Mouse (Mus musculus) spleen, adult 2 months (tissue): ENCODE measurements at regions not wholly inside any gene's neighbourhood (a gene's known extent, or its start where the extent isn't known, plus 50 kb on each side); places are given as distances from the start of the nearest gene placed in this dataset.
"Not testable (repeated sequence)": the region's sequence is repeated elsewhere in the genome, so short reads cannot be mapped to it uniquely, and the experiment has no call there.

ENCODE experiments used
- DNase-seq, 2 experiments: peaks; one replicate each; pipeline versions ENCODE4 v3.0.0 to v3.0.0-alpha.2; 2012 to 2021; ENCODE audit warnings: low spot score in 2 of 2, low read depth in 1 of 2
- H3K27ac ChIP-seq: fragments of 200-500 bp; 2 replicates; pipeline ENCODE4 v1.5.1; 2012; ENCODE audit warnings: low read length, inconsistent platforms; ENCODE audit not compliant: insufficient read depth
- H3K27me3 ChIP-seq: fragments of 200-500 bp; 2 replicates; pipeline ENCODE4 v1.6.1; 2012; ENCODE audit warnings: mild to moderate bottlenecking, moderate library complexity, low read length, inconsistent platforms; ENCODE audit not compliant: control insufficient read depth, insufficient read depth
- H3K36me3 ChIP-seq: fragments of 200-500 bp; 2 replicates; pipeline ENCODE4 v1.6.1; 2012; ENCODE audit warnings: mild to moderate bottlenecking, low read length, inconsistent platforms; ENCODE audit not compliant: control insufficient read depth, insufficient read depth
- H3K4me1 ChIP-seq: fragments of 200-500 bp; 2 replicates; pipeline ENCODE4 v1.6.1; 2011; ENCODE audit warnings: inconsistent platforms; ENCODE audit not compliant: control insufficient read depth, insufficient read depth, insufficient read length
- H3K4me3 ChIP-seq: fragments of 200-500 bp; 2 replicates; pipeline ENCODE4 v1.5.1; 2011; ENCODE audit warnings: mild to moderate bottlenecking, inconsistent platforms; ENCODE audit not compliant: insufficient read depth, insufficient read length; ENCODE audit errors: extremely low read depth
- CTCF ChIP-seq: fragments of 200-500 bp; IDR thresholded peaks from 2 replicates; pipeline ENCODE4 v1.5.1; 2011; ENCODE audit warnings: mild to moderate bottlenecking, inconsistent platforms; ENCODE audit not compliant: insufficient read depth, insufficient read length, insufficient replicate concordance; ENCODE audit errors: extremely low read depth
- POLR2A ChIP-seq: fragments of 200-500 bp; IDR thresholded peaks from 2 replicates; pipeline ENCODE4 v1.6.1; 2011; ENCODE audit warnings: low read depth, low read length, inconsistent platforms
- WGBS: fragments of 180-500 bp; shearing (Covaris S2); methylation state at CpG from one replicate; pipeline ENCODE4 v1.1.7; 2018; 5-methylcytosine and 5-hydroxymethylcytosine counted together

GRCm38 (mm10) chr3:31603237-31603636 lies 293.1 kb upstream of the Slc7a14 start:
- TF ChIP-seq POLR2A = no peak
- peak; percentile 43; the same call in 1 of the 2 replicates for TF ChIP-seq CTCF
- no peak overlapping the region for H3K27ac ChIP-seq
- peak; percentile 1 to 24 for DNase-seq
- H3K27me3 ChIP-seq = no peaks in the 10 kb centered on the region
- WGBS = 17% methylated on average over 7 of the region's 7 CpGs
- no peak overlapping the region for H3K4me3 ChIP-seq
- H3K36me3 ChIP-seq = no peaks in the 10 kb centered on the region
- H3K4me1 ChIP-seq = no peaks in the 10 kb centered on the region

- not testable (repeated sequence) for H3K36me3 ChIP-seq, H3K27me3 ChIP-seq, H3K27ac ChIP-seq, DNase-seq, H3K4me3 ChIP-seq, H3K4me1 ChIP-seq
- 85% methylated on average over 4 of the region's 4 CpGs for WGBS
Observed at GRCm38 (mm10) chr3:31596581-31596980, 286.4 kb upstream of the Slc7a14 start.

- no peak for TF ChIP-seq CTCF
- TF ChIP-seq POLR2A = no peak
- Histone ChIP-seq H3K4me3 (no peak overlapping the region), H3K27me3 (no peaks in the 10 kb centered on the region), H3K4me1 (no peaks in the 10 kb centered on the region), H3K36me3 (no peaks in the 10 kb centered on the region), H3K27ac (no peak overlapping the region)
- no peak for DNase-seq
- 55% methylated on average over 2 of the region's 2 CpGs for WGBS
Observed at GRCm38 (mm10) chr3:31585971-31586370, 275.8 kb upstream of the Slc7a14 start.

GRCm38 (mm10) chr3:31573849-31574248 lies 263.7 kb upstream of the Slc7a14 start:
- H3K4me3 ChIP-seq = no peak overlapping the region
- H3K27me3 ChIP-seq = no peaks in the 10 kb centered on the region
- no peak overlapping the region for H3K27ac ChIP-seq
- TF ChIP-seq CTCF (no peak), POLR2A (no peak)
- H3K36me3 ChIP-seq = no peaks in the 10 kb centered on the region
- DNase-seq = no peak
- 97% methylated on average over 3 of the region's 3 CpGs for WGBS
- no peaks in the 10 kb centered on the region for H3K4me1 ChIP-seq
